Mouse (Mus musculus) cerebellum, postnatal 36 days (tissue): ENCODE results near the gene Rabgef1.

Source experiments
- DNase-seq, 2 experiments: peaks; one replicate each; pipeline ENCODE4 v3.0.0; 2021 to 2022; ENCODE audit warnings: mixed read lengths in 2 of 2

The Rabgef1 gene

GRCm38 (mm10) chr5:130171423-130171954 is at the start of gene Rabgef1:
Gene Rabgef1 (plus strand): TSS chr5:130171798.
- DNase-seq = peak; percentile 92 to 95

- DNase-seq = no peak
These were observed 49.2 kb upstream of the Rabgef1 start for GRCm38 (mm10) chr5:130122355-130122754.

- DNase-seq = no peak
These were observed 47.3 kb upstream of the Rabgef1 start for GRCm38 (mm10) chr5:130124271-130124670.

GRCm38 (mm10) chr5:130128686-130129523 is 42.7 kb upstream of the Rabgef1 start:
- DNase-seq = no peak

GRCm38 (mm10) chr5:130129524-130129793 is 42.1 kb upstream of the Rabgef1 start:
- DNase-seq = no peak

- no peak for DNase-seq
These were observed 35.0 kb upstream of the Rabgef1 start for GRCm38 (mm10) chr5:130136597-130136996.

GRCm38 (mm10) chr5:130139393-130139792 is 32.2 kb upstream of the Rabgef1 start:
- DNase-seq = peak; percentile 79 to 89

GRCm38 (mm10) chr5:130141138-130141537 is 30.5 kb upstream of the Rabgef1 start:
- DNase-seq = no peak

- DNase-seq = no peak
These were observed 29.6 kb upstream of the Rabgef1 start for GRCm38 (mm10) chr5:130142041-130142440.

GRCm38 (mm10) chr5:130143101-130143500 is 28.5 kb upstream of the Rabgef1 start:
- DNase-seq = no peak

GRCm38 (mm10) chr5:130143977-130144333 is 27.6 kb upstream of the Rabgef1 start:
- DNase-seq = peak in 1 of 2 experiments; percentile 77

GRCm38 (mm10) chr5:130144334-130145312 is 27.0 kb upstream of the Rabgef1 start, which contains the start of gene Kctd7:
Gene Kctd7 (plus strand): TSS chr5:130144861.
- peak; percentile 96 to 97 for DNase-seq

GRCm38 (mm10) chr5:130145961-130146360 is 25.6 kb upstream of the Rabgef1 start:
- DNase-seq = no peak

- no peak for DNase-seq
These were observed 21.8 kb upstream of the Rabgef1 start for GRCm38 (mm10) chr5:130149726-130150310.

GRCm38 (mm10) chr5:130154286-130154685 is 17.3 kb upstream of the Rabgef1 start:
- DNase-seq = no peak

GRCm38 (mm10) chr5:130158545-130158944 is 13.1 kb upstream of the Rabgef1 start:
- no peak for DNase-seq

- DNase-seq = no peak
These were observed 11.8 kb upstream of the Rabgef1 start for GRCm38 (mm10) chr5:130159761-130160201.

- DNase-seq = peak; percentile 78 to 85
These were observed 7.9 kb upstream of the Rabgef1 start for GRCm38 (mm10) chr5:130163670-130164069.

GRCm38 (mm10) chr5:130165213-130165612 is 6.4 kb upstream of the Rabgef1 start:
- DNase-seq = no peak

GRCm38 (mm10) chr5:130169109-130169508 is 2.5 kb upstream of the Rabgef1 start:
- DNase-seq = no peak

- DNase-seq = no peak
These were observed 754 bp upstream of the Rabgef1 start for GRCm38 (mm10) chr5:130170666-130171422.
